Mouse (Mus musculus) limb, embryonic 14.5 days (tissue): ENCODE measurements around the gene Mtap. TPM values are rescaled to one million over a fixed set of nuclear protein-coding genes. Genes with fewer than 3 reads are reported as not detected.

Experiments
- ATAC-seq: fragments of 200-750 bp; cut with Nextera tagmentation; 2 replicates; pipeline ENCODE4 v1.8.0; 2017; ENCODE audit warnings: low read depth, moderate number of reproducible peaks, moderate TSS enrichment; ENCODE audit not compliant: low FRiP score
- DNase-seq: peaks from one replicate; pipeline ENCODE4 v3.0.0-alpha.2; 2015; ENCODE audit warnings: low spot score
- H3K27ac ChIP-seq: fragments of 300-500 bp; sonication (generic); replicated peaks from 2 replicates; pipeline ENCODE4 v1.5.1; 2014; ENCODE audit warnings: low read depth, mild to moderate bottlenecking, low read length, moderate library complexity, mixed read lengths
- H3K27me3 ChIP-seq: fragments of 300-500 bp; sonication (generic); 2 replicates; pipeline ENCODE4 v1.6.1; 2014; ENCODE audit warnings: low read length, mixed read lengths; ENCODE audit not compliant: control insufficient read depth, insufficient read depth
- H3K36me3 ChIP-seq: fragments of 300-500 bp; sonication (generic); 2 replicates; pipeline ENCODE4 v1.6.1; 2014; ENCODE audit warnings: mild to moderate bottlenecking, low read length, moderate library complexity, mixed read lengths; ENCODE audit not compliant: control insufficient read depth, insufficient read depth
- H3K4me1 ChIP-seq: fragments of 300-500 bp; sonication (generic); 2 replicates; pipeline ENCODE4 v1.6.1; 2014; ENCODE audit warnings: antibody characterized with exemption, low read length, mixed read lengths; ENCODE audit not compliant: control insufficient read depth, insufficient read depth
- H3K4me2 ChIP-seq: fragments of 300-500 bp; sonication (generic); replicated peaks from 2 replicates; pipeline ENCODE4 v1.6.1; 2014; ENCODE audit warnings: low read depth, mild to moderate bottlenecking, low read length, moderate library complexity; ENCODE audit not compliant: severe bottlenecking
- H3K4me3 ChIP-seq: fragments of 300-500 bp; sonication (generic); replicated peaks from 2 replicates; pipeline ENCODE4 v1.5.1; 2014; ENCODE audit warnings: low read length
- H3K9ac ChIP-seq: fragments of 300-500 bp; sonication (generic); 2 replicates; pipeline ENCODE4 v1.6.1; 2014; ENCODE audit warnings: mild to moderate bottlenecking, low read depth, low read length, moderate library complexity; ENCODE audit not compliant: severe bottlenecking
- H3K9me3 ChIP-seq: fragments of 300-500 bp; sonication (generic); 2 replicates; pipeline ENCODE4 v1.6.1; 2016; ENCODE audit warnings: low read length; ENCODE audit not compliant: control insufficient read depth
- POLR2A ChIP-seq: fragments of 200-500 bp; IDR thresholded peaks from 2 replicates; pipeline ENCODE4 v1.8.0; 2012; ENCODE audit warnings: inconsistent platforms, mild to moderate bottlenecking, moderate library complexity, borderline replicate concordance; ENCODE audit not compliant: insufficient read depth, insufficient read length; ENCODE audit errors: extremely low read depth
- WGBS: fragments of 180-500 bp; shearing (Covaris S2); extraction: QIAGEN DNeasy Blood & Tissue Kit; methylation state at CpG from one replicate; pipeline ENCODE4 v1.1.7; 2014; 5-methylcytosine and 5-hydroxymethylcytosine counted together
- polyA plus RNA-seq, 2 experiments: library from polyadenylated mRNA; depleted of rRNA in 1 of 2; stranded (reverse) in 1 of 2; unstranded in 1 of 2; fragments of >200 nt; fragmentation: Nextera tagmentation in 1 of 2; extraction: Ambion mirVana in 1 of 2; gene quantifications; 2 replicates each; pipeline versions ENCODE4 v1.2.1 to v1.2.3; 2012 to 2014

The Mtap gene
- polyA plus RNA-seq, 2 experiments, result 36.4 to 74.1 TPM

GRCm38 (mm10) chr4:89146291-89146690, 9.4 kb downstream of the Mtap start:
- H3K4me1 ChIP-seq, result no peaks in the 10 kb centered on the region
- 50% methylated on average over 3 of the region's 3 CpGs for WGBS
- no peaks in the 10 kb centered on the region for H3K27me3 ChIP-seq
- H3K36me3 ChIP-seq, result peaks cover 39% of the 10 kb centered on the region
- H3K4me2 ChIP-seq, result no peak overlapping the region
- DNase-seq (peak; percentile 64), ATAC-seq (no peak)
- no peak overlapping the region for H3K9ac ChIP-seq
- no peak overlapping the region for H3K4me3 ChIP-seq
- no peak overlapping the region for H3K27ac ChIP-seq
- H3K9me3 ChIP-seq, result no peaks in the 10 kb centered on the region
- TF ChIP-seq POLR2A, result no peak

GRCm38 (mm10) chr4:89149261-89149660, 12.3 kb downstream of the Mtap start:
- Histone ChIP-seq H3K9me3 (no peaks in the 10 kb centered on the region), H3K27me3 (no peaks in the 10 kb centered on the region), H3K4me3 (no peak overlapping the region), H3K4me2 (no peak overlapping the region), H3K36me3 (peaks cover 37% of the 10 kb centered on the region), H3K9ac (no peak overlapping the region), H3K27ac (no peak overlapping the region), H3K4me1 (no peaks in the 10 kb centered on the region)
- no peak for TF ChIP-seq POLR2A
- no peak for ATAC-seq
- no peak for DNase-seq

- H3K36me3 ChIP-seq, result peaks cover 81% of the 10 kb centered on the region
- WGBS, result 98% methylated on average over 3 of the region's 3 CpGs
Observed at GRCm38 (mm10) chr4:89161389-89161788, 24.5 kb downstream of the Mtap start.

GRCm38 (mm10) chr4:89162496-89162895, 25.6 kb downstream of the Mtap start:
- Histone ChIP-seq H3K27me3 (no peaks in the 10 kb centered on the region), H3K9me3 (no peaks in the 10 kb centered on the region), H3K4me2 (no peak overlapping the region), H3K4me1 (no peaks in the 10 kb centered on the region), H3K27ac (no peak overlapping the region), H3K9ac (no peak overlapping the region), H3K4me3 (no peak overlapping the region), H3K36me3 (peaks cover 81% of the 10 kb centered on the region)
- WGBS, result 86% methylated on average over 5 of the region's 5 CpGs
- no peak for TF ChIP-seq POLR2A
- DNase-seq, result no peak
- ATAC-seq, result no peak

More at GRCm38 (mm10) chr4:89161389-89161788, 24.5 kb downstream of the Mtap start:
- no peak for DNase-seq
- Histone ChIP-seq H3K27me3 (no peaks in the 10 kb centered on the region), H3K9ac (no peak overlapping the region), H3K4me1 (no peaks in the 10 kb centered on the region), H3K9me3 (no peaks in the 10 kb centered on the region), H3K4me2 (no peak overlapping the region), H3K27ac (no peak overlapping the region), H3K4me3 (no peak overlapping the region)
- ATAC-seq, result no peak
- TF ChIP-seq POLR2A, result no peak

GRCm38 (mm10) chr4:89163613-89164012, 26.7 kb downstream of the Mtap start:
- Histone ChIP-seq H3K4me2 (no peak overlapping the region), H3K9ac (no peak overlapping the region), H3K4me3 (no peak overlapping the region), H3K27me3 (no peaks in the 10 kb centered on the region), H3K9me3 (no peaks in the 10 kb centered on the region), H3K36me3 (peaks cover 77% of the 10 kb centered on the region), H3K4me1 (no peaks in the 10 kb centered on the region), H3K27ac (no peak overlapping the region)
- no peak for DNase-seq
- no peak for TF ChIP-seq POLR2A
- WGBS, result 97% methylated on average over 8 of the region's 8 CpGs
- no peak for ATAC-seq

- Histone ChIP-seq H3K27me3 (no peaks in the 10 kb centered on the region), H3K36me3 (peaks cover 77% of the 10 kb centered on the region), H3K9me3 (no peaks in the 10 kb centered on the region), H3K9ac (no peak overlapping the region), H3K4me2 (no peak overlapping the region), H3K4me1 (no peaks in the 10 kb centered on the region), H3K4me3 (no peak overlapping the region), H3K27ac (no peak overlapping the region)
- no peak for ATAC-seq
- DNase-seq, result no peak
- no peak for TF ChIP-seq POLR2A
- 96% methylated on average over 2 of the region's 2 CpGs for WGBS
Observed at GRCm38 (mm10) chr4:89164681-89165080, 27.8 kb downstream of the Mtap start.
